Mouse (Mus musculus) left cerebral cortex, postnatal 10 days (tissue): Measurements from ENCODE around the gene Ubc. TPM values are rescaled to one million over a fixed set of nuclear protein-coding genes. Genes with fewer than 3 reads are reported as not detected.
"Not testable (repeated sequence)": the region's sequence is repeated elsewhere in the genome, so short reads cannot be mapped to it uniquely, and the experiment has no call there.

ENCODE experiments used
- DNase-seq, 2 experiments: peaks; one replicate each; pipeline ENCODE4 v3.0.0; 2021 to 2022; ENCODE audit warnings: low spot score in 2 of 2, mixed read lengths in 1 of 2; ENCODE audit errors: extremely low spot score in 1 of 2
- intact Hi-C: fragments of 180-260 bp; cut with DNase I; formaldehyde crosslinking; loops from one replicate; pipeline ENCODE4 v1.15.1; 2025
- total RNA-seq, 2 experiments: library from RNA; stranded (reverse); gene quantifications; 2 replicates each; pipeline ENCODE4 v1.2.3; 2021

Gene Ubc
- total RNA-seq, 2 experiments from 2014 or later, result 831 to 842 TPM

GRCm38 (mm10) chr5:125405546-125406248 is 15.7 kb upstream of the Ubc start:
- intact Hi-C loops, result no loop called here
- DNase-seq, result peak; percentile 80 to 85

- DNase-seq, result peak; percentile 58 to 67
- intact Hi-C loops, result no loop called here
Measured at GRCm38 (mm10) chr5:125404903-125405545, 15.0 kb upstream of the Ubc start.

DNA sequence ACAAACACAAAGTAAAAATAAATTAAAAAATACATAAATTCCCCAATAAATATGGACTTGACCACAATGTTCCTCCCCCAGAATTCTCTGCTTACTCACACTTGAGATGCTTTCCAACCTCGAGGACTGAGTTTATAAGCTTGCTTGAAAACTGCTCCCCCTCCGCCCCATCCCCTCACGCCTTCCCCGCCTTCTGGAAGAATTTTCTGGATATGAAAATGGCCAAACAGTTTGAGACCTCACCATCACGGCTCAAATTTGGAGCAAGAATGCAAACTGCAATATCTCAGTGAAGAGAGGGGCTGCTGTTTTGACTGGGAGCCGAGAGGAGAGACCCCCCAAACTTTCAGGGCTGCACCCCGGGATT is 14.5 kb upstream of the Ubc start:
- no peak for DNase-seq

GRCm38 (mm10) chr5:125403481-125404465 is 13.8 kb upstream of the Ubc start:
- intact Hi-C loops, result no loop called here
- peak; percentile 64 to 71 for DNase-seq

More for the DNA sequence above, 14.5 kb upstream of the Ubc start:
- intact Hi-C loops, result no loop called here

DNA sequence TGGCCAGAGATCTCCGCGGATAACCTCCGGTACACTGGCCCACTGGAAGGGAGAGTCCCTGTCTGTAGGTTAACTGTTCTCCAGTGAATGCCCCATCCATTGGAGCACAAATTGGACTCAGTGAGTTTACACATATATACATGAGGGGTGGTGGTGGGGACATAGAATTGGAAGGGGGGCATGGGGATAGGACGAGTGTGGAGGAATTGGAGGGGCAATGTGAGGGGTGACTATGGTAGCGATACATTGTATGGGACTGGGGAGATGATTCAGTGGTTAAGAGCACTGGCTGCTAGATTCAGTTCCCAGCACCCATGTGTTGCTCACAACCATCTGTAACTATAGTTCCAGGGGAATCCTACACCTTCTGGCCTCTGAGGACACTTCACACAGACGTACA is 13.0 kb upstream of the Ubc start:
- DNase-seq, result no peak
- intact Hi-C loops, result no loop called here

DNA sequence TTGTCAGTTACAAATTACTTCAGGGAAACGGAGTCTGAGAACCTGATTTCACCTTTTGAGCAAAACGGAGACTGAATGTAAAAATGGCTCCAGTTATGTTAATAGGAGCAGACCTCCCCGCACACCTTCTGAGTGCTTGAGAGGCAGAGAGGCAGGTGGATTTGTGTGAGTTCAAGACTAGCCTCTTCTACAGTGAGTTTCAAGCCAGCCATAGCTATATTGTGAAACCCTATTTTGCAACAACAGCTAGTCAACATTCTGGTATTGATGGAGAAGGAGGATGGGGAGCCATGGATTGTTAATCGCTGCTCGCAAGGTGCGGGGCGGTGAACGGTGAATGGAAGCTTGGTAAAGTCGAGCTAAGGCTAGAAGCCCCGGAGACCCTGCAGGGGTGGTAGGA is 12.5 kb upstream of the Ubc start:
- intact Hi-C loops, result no loop called here
- no peak for DNase-seq

- intact Hi-C loops, result no loop called here
- no peak for DNase-seq
Measured at GRCm38 (mm10) chr5:125400903-125401302, 10.9 kb upstream of the Ubc start.

DNA sequence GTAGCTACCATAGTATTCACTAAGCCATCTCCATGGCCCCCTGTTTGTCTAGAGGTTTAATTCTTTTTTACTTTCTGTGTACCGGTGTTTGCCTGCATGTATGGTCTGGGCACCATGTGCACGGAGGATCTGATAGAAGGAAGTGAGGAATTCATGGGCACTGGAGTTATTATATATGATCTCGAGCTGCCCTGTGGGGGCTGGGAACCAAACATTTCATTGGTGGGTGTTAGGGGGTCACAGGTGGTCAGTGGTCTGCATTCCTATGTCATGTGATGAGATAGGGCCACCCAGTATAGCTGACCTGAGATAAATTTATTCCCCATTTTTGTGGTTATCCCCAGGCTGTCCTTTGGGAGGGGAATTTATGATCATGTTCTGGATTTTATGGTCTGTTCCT is 5.0 kb upstream of the Ubc start:
- no peak for DNase-seq
- intact Hi-C loops, result no loop called here

DNA sequence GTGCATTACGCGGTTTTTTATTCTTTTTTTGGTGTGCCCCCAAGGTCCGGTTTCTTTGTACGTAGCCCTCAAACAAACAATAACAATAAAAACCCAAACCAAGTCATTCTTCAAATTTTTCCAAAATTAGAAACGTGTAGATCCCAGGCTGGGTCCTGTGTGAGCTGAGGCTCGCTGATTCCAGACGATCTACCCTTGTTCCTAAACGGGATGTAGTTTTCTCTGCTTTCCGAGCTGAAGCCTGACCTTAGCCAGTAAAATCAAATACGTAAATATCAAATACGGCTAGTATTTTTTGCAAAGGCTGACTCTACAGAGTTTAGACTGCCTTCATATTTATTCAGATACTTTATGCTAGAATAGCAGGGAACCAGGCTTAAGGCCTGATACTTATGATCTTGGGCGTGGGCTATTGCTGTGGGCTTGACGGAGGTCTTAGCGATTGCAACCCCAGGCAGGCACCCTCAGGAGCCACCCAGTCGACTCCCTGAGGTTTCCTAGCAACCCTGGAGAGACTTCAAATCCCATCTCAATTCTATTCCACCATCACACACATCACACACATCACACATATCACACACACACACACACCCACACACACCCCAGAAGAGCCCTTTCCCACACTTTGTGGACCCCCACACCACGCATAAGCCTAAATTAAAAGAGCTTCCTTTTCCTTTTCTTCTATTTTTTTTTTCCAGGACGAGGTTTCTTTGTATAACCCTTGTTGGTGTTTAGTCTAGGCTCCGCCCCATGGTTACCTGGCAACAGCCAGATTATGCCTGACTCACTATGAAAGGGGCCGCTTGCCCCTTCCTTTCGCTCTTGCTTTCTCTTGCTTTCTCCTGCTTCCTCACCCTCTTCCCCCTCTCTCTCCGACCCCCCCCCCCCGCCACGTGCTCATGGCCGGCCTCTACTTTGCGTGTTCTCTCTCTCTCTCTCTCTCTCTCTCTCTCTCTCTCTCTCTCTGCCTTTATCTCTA is 3.9 kb upstream of the Ubc start:
- peak; percentile 72 to 90 for DNase-seq
- intact Hi-C loops, result no loop called here

DNA sequence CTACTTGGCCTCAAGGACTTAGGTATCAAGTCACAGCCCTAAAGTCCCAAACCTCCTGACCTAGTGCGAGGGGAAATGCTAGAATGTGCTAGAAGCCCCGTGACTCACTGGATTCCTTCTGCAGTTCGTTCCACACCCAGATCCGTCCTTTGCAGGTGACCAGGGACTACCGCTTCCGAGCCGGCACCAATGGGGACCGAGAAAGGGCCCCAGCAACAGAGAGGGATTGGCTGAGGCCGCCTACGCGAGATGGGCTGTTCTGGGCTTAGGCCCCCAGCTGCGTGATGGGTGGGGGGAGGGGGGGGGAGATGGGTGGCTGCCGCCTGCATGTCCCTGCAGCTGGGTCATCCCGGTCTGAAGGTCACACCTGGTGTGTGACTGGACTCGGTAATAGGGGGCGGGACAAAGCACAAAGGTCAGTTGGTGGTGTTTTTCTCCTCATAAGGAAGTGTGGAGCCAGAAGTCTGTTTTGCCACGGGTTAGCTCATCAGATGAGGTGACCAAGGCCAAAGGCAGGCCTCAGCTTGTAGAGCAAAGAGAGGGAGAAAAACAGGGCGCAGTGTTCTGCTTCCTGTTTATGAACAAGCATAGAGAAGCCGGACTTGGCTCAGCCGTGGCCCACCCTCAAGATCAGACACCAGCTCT is 3.1 kb upstream of the Ubc start:
- peak; percentile 96 to 97 for DNase-seq
- intact Hi-C loops, result no loop called here

DNA sequence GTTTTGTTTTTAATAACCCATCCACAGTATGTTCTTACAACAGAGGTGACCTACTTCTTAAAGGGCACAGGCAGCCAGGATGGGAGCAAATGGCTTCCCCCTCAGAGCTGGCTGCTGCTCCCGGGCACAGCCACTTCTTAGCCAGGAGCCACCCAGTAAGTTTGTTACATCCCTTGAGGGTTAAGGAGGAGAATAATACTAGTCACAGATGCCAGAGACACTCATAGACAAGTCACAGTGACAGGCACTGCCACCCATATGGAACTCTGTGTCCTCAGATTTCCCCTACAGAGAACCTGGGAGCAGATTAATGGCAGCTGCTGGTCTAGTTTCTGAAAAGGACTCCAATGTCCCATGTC is 2.6 kb upstream of the Ubc start:
- intact Hi-C loops, result no loop called here
- no peak for DNase-seq

DNA sequence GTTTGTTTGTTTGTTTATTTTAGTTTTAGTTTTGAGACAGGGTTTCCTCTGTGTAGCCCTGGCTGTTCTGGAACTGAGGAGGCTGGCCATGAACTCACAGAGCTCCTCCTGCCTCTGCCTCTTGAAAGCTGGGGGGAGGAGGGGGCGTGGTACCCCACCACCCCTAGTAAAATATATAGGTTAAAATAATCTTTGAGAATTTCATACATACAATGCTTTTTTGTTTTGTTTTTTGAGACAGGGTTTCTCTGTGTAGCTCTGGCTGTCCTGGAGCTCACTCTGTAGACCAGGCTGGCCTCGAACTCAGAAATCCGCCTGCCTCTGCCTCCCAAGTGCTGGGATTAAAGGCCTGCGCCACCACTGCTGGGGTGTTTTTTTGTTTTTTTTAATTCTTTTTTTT is 2.2 kb upstream of the Ubc start:
- DNase-seq, intact Hi-C loops: not testable (repeated sequence)

GRCm38 (mm10) chr5:125391609-125392008 is 1.6 kb upstream of the Ubc start:
- DNase-seq, result peak; percentile 82 to 87
- intact Hi-C loops, result no loop called here

DNA sequence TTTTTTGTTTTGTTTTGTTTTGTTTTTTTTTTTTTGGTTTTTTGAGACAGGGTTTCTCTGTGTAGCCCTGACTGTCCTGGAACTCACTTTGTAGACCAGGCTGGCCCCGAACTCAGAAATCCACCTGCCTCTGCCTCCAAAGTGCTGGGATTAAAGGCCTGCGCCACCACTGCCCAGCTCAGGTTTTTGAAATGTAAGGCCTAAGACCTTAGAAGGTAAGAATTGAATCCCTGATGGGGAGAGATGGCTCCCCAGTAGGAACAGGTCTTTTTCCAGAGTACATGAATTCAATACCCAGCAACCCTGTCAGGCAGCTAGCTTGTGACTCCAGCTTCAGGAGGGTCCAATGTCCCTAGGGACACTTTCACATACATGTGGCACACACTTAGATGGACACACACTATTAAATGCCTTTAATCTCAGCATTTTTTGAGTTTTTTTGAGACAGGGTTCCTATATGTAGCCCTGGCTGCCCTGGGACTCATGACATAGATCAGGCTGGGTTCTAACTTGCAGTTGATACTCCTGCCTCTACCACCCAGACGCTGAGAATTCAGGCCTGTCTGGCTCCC is 990 bp upstream of the Ubc start:
- intact Hi-C loops, result no loop called here
- DNase-seq, result no peak

DNA sequence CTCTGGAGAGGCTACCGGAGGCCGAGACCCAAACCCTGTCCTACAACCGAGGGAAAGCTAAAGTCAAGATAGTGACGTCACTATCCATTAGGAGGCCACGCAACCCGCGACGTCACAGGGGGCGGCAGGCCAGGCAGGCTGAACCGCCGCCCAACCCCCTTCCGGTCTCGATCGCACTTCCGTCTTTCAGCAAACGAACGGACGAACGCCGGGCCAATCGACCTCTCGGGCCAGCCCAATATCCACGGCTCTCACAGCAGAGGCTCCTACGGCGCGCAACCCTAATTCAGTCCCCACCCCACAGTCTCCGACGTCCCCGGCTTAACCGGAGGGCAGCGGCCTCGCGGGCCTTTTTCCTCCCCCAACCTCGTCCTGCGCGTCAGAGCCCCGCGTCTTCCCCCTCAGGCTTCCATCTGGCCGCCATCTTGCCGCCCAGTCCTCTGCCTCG is 847 bp downstream of the Ubc start, which contains the start of gene Gm10382:
TSS of gene Gm10382 (plus strand) at position 192 of the 448 bp plus-strand sequence.
- peak; percentile 70 to 96 for DNase-seq
- intact Hi-C loops, result no loop called here

GRCm38 (mm10) chr5:125388358-125389092 is 1.5 kb downstream of the Ubc start:
- intact Hi-C loops, result no loop called here
- DNase-seq, result no peak

DNA sequence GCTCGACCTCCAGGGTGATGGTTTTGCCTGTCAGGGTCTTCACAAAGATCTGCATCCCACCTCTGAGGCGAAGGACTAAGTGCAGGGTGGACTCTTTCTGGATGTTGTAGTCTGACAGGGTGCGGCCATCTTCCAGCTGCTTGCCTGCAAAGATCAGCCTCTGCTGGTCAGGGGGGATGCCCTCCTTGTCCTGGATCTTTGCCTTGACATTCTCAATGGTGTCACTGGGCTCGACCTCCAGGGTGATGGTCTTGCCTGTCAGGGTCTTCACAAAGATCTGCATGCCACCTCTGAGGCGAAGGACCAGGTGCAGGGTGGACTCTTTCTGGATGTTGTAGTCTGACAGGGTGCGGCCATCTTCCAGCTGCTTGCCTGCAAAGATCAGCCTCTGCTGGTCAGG is 2.7 kb downstream of the Ubc start:
- DNase-seq, intact Hi-C loops: not testable (repeated sequence)
